Mouse (Mus musculus): ENCODE data around the gene Snip1.
A peak's percentile ranks its signal among the peaks of the same experiment; 100 is the strongest.

GRCm38 (mm10) chr4:125117902-125118320 lies 51.4 kb downstream of the Snip1 start:
- TF ChIP-seq EP300 (IDR thresholded peaks at IDR 0.05; ENCODE audit: low read depth): peak; percentile 43; the same call in 1 of the 2 replicates
- no peak; the same call in 1 of the 2 replicates for TF ChIP-seq CTCF (IDR thresholded peaks at IDR 0.05; ENCODE audit: low read depth)

All from liver, postnatal 0 days (tissue).